ENCODE assay signal across 8 mouse cellular contexts in genomic region chr3:51807981-51808870, GRCm38 (mm10).
DNase-seq lines count a peak whose midpoint lies in the region; ATAC-seq lines count a peak whose summit lies in the region.
"Had no signal": no experiment of that assay in that cellular context is flagged by ENCODE, and none has a peak within 500 bp of the region (broad histone marks: within the 10 kb centered on the region; RNA-seq: fewer than 3 reads in every experiment).

No protein-coding gene starts in this region.

- H3K27me3 ChIP-seq in neural tube, embryonic 12.5 days (replicated peaks), result no peaks in the 10 kb centered on the region
- H3K27me3 ChIP-seq in forebrain, embryonic 10.5 days (ENCODE audit: poor library complexity, severe bottlenecking), result peaks cover 16% of the 10 kb centered on the region
- no peaks in the 10 kb centered on the region for H3K27me3 ChIP-seq in hindbrain, embryonic 16.5 days (replicated peaks; ENCODE audit: control insufficient read depth, insufficient read depth, low read length)
- no peaks in the 10 kb centered on the region for H3K27me3 ChIP-seq in kidney, embryonic 15.5 days
- H3K27me3 ChIP-seq: limb, embryonic 15.5 days had no signal

- no peaks in the 10 kb centered on the region for H3K36me3 ChIP-seq in neural tube, embryonic 12.5 days
- no peaks in the 10 kb centered on the region for H3K36me3 ChIP-seq in forebrain, embryonic 10.5 days (replicated peaks)
- no peaks in the 10 kb centered on the region for H3K36me3 ChIP-seq in hindbrain, embryonic 16.5 days (ENCODE audit: control insufficient read depth, insufficient read depth, low read length)
- H3K36me3 ChIP-seq in kidney, embryonic 15.5 days, result no peaks in the 10 kb centered on the region
- H3K36me3 ChIP-seq: limb, embryonic 15.5 days had no signal

- H3K4me2 ChIP-seq in neural tube, embryonic 12.5 days (replicated peaks), result no peak overlapping the region
- no peak overlapping the region for H3K4me2 ChIP-seq in hindbrain, embryonic 16.5 days (ENCODE audit: low read length)
- H3K4me2 ChIP-seq in kidney, embryonic 15.5 days, result no peak overlapping the region
- H3K4me2 ChIP-seq: limb, embryonic 15.5 days had no signal

- no peak overlapping the region for H3K4me3 ChIP-seq in neural tube, embryonic 12.5 days
- no peak overlapping the region for H3K4me3 ChIP-seq in forebrain, embryonic 10.5 days
- H3K4me3 ChIP-seq in hindbrain, embryonic 16.5 days (ENCODE audit: low read length), result no peak overlapping the region
- no peak overlapping the region for H3K4me3 ChIP-seq in kidney, embryonic 15.5 days (replicated peaks)
- H3K4me3 ChIP-seq: limb, embryonic 15.5 days had no signal

- ATAC-seq in neural tube, embryonic 12.5 days (ENCODE audit: low FRiP score, low read depth), result no peak
- no peak for ATAC-seq in hindbrain, embryonic 16.5 days
- ATAC-seq in kidney, embryonic 15.5 days (replicated peaks; ENCODE audit: low FRiP score), result no peak

- H3K9me3 ChIP-seq in neural tube, embryonic 12.5 days, result no peaks in the 10 kb centered on the region
- H3K9me3 ChIP-seq in forebrain, embryonic 10.5 days, result 0 out of 2 replicates have a peak, but pooled peaks cover 4% of the 10 kb centered on the region
- no peaks in the 10 kb centered on the region for H3K9me3 ChIP-seq in hindbrain, embryonic 16.5 days (ENCODE audit: control insufficient read depth, low read length)
- H3K9me3 ChIP-seq in kidney, embryonic 15.5 days (replicated peaks), result no peaks in the 10 kb centered on the region
- H3K9me3 ChIP-seq: limb, embryonic 15.5 days had no signal

- no peak overlapping the region for H3K9ac ChIP-seq in neural tube, embryonic 12.5 days
- H3K9ac ChIP-seq in hindbrain, embryonic 16.5 days (ENCODE audit: low read depth, low read length), result no peak overlapping the region
- no peak overlapping the region for H3K9ac ChIP-seq in kidney, embryonic 15.5 days
- H3K9ac ChIP-seq: limb, embryonic 15.5 days had no signal

- DNase-seq in neural tube, embryonic 10.5 days (ENCODE audit: extremely low spot score, low spot score), result no peak
- DNase-seq in forebrain, embryonic 10.5 days (ENCODE audit: extremely low spot score, low spot score), result no peak
- DNase-seq in testis, postnatal 14 days (ENCODE audit: low spot score), result no peak
- no peak for DNase-seq in frontal cortex, adult 2 months (ENCODE audit: extremely low spot score in 1 of 2, low spot score in 1 of 2)

- peaks cover 62% of the 10 kb centered on the region for H3K4me1 ChIP-seq in neural tube, embryonic 12.5 days
- peaks cover 74% of the 10 kb centered on the region for H3K4me1 ChIP-seq in forebrain, embryonic 10.5 days
- H3K4me1 ChIP-seq in hindbrain, embryonic 16.5 days (ENCODE audit: control insufficient read depth, insufficient read depth, low read depth, low read length), result peaks cover 12% of the 10 kb centered on the region
- H3K4me1 ChIP-seq in kidney, embryonic 15.5 days, result peaks cover 39% of the 10 kb centered on the region

- WGBS in neural tube, embryonic 12.5 days, result 72% methylated on average over 16 of the region's 16 CpGs
- WGBS in forebrain, embryonic 10.5 days, result 92% methylated on average over 16 of the region's 16 CpGs
- WGBS in hindbrain, embryonic 16.5 days, result 50% methylated on average over 16 of the region's 16 CpGs
- WGBS in kidney, embryonic 15.5 days, result 87% methylated on average over 16 of the region's 16 CpGs

- peak overlapping the region; percentile 32 for H3K27ac ChIP-seq in neural tube, embryonic 12.5 days
- H3K27ac ChIP-seq in forebrain, embryonic 10.5 days, result peak overlapping the region; percentile 51
- H3K27ac ChIP-seq in hindbrain, embryonic 16.5 days (ENCODE audit: low read depth, low read length), result 0 out of 2 replicates have a peak overlapping the region, but pooled peaks have one; percentile 12
- H3K27ac ChIP-seq in kidney, embryonic 15.5 days, result no peak overlapping the region
- H3K27ac ChIP-seq: limb, embryonic 15.5 days had no signal
